Mouse (Mus musculus) heart, adult 18-20 months (tissue): ENCODE data around the gene Gm17677. TPM values are rescaled to one million over a fixed set of nuclear protein-coding genes. Genes with fewer than 3 reads are reported as not detected.

ENCODE experiments used
- DNase-seq, 2 experiments: peaks; one replicate each; pipeline ENCODE4 v3.0.0; 2021 to 2022; ENCODE audit warnings: mixed read lengths in 1 of 2
- long read RNA-seq, 2 experiments: library from polyadenylated mRNA; stranded (forward); transcript quantifications; one replicate each; pipeline ENCODE4 v2.0.0; 2021
- total RNA-seq, 2 experiments: library from RNA; stranded (reverse); gene quantifications; 2 replicates each; pipeline ENCODE4 v1.2.3; 2021

Gm17677 gene
- not detected for total RNA-seq
- long read RNA-seq, experiment 1 = 0 reads
- long read RNA-seq, experiment 2 = 0 reads

DNA sequence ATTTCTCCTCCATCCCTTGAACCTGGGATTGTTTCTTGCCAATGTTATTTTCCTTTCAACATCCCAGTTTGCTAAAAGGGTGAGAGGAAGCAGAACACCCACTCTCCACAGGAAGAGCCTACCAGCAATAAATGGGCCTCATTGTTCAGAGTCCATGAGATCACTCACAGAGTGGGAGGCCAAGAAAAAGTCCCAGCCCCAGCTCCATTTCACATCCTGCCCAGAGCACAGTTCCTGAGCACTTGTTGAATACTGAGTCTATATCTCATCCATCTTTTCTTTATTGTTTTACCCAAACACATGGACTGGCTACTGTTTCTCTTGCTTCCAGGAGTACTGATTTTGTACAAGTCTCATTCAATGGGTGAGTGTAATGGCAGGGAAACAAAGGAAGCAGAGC is at the start of gene Gm17677:
TSS of gene Gm17677 (plus strand) at position 301 of the 400 bp plus-strand sequence.
- DNase-seq = no peak

DNA sequence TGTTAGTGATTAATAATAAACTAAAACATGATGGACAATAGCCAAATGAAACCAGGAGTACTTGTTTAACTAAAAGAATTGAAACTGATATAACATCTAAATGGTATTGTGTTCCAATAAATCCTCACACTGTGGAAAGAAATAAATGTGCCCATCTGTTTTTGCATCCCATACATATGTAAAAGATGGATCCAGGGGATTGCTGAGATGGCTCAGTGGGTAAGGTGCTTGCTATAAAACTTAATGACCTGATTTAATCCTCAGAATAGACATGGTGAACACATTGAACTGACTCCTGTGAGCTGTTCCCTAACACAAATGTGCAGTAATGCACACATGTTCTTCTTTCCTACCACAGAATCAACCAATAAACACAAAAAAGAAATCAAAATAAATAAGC is 48.9 kb upstream of the Gm17677 start:
- no peak for DNase-seq

DNA sequence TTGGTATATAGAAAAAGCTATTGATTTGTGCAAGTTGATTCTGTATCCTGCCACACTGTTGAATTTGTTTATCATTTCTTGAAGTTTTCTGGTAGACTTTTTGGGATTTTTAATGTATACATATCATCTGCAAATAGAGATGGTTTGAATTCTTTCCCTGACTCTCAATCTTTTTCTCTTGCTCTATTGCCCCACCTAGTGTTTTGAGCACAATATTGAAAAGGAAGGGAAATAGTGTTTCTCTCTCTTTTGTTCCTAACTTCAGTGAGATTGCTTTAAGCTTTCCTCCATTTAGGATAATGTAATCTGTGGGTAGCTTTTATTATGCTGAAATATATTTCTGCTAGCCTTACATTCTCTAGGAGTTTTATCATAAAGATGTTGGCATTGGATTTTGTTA is 33.6 kb upstream of the Gm17677 start:
- DNase-seq = no peak

GRCm38 (mm10) chr9:35756843-35757242 is 16.0 kb downstream of the Gm17677 start:
- no peak for DNase-seq

DNA sequence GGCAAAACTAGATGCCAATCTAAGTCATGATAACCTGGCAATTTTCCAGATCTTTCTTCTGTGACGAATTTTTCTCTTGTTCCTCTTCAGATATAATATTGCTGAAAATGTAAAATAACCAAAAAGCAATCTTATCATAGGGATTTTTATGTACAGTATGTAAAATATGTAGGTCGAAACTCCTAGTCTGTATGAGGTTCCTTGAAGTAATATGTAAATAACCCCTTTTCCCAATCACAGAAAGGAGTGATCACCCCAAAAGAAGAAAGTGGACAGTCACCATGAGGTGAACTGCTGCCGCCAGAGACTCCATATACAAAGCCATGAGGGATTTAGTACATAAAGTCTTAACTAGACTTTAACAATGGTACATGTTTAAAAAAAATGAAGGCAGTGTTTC is 37.2 kb downstream of the Gm17677 start, which contains the start of gene Gm17727:
TSS of gene Gm17727 (minus strand) at position 101 of the 400 bp plus-strand sequence.
- DNase-seq = no peak

DNA sequence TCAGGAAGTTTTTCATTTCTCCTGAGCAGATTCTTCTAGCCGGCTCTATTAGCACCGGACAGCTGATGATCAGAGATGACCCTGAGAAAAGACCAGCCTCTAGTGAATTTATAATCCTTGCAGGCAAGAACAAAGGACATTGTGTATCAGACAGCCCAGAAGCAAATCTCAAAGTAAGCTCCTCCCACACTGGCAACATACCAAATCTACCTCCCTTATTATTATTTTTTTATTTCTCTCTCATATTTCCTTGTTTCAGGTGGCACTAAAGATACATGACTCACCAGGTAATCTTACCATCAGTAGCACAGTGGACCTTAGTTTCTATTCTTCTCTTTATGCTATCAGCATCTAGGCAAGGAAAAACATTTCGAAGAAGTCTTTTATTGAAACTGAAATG is 49.2 kb downstream of the Gm17677 start, which contains the start of the genes Gm27235 and D730048I06Rik:
TSS of gene Gm27235 (minus strand) at position 101 of the 400 bp plus-strand sequence.
TSS of gene D730048I06Rik (minus strand) at position 112 of the 400 bp plus-strand sequence.
- no peak for DNase-seq

Other genes starting within 250 kb of the Gm17677 start
- not detected for gene Gm1113, start 222.8 kb upstream of the Gm17677 start, total RNA-seq
- not detected for gene Ddx25, start 182.5 kb upstream of the Gm17677 start, total RNA-seq
- gene Pus3, start 182.5 kb upstream of the Gm17677 start, total RNA-seq = 1 to 10 TPM; 6.1 to 6.8 TPM
- not detected for gene Pate2, start 170.8 kb upstream of the Gm17677 start, total RNA-seq
- gene Hyls1, start 170.7 kb upstream of the Gm17677 start, total RNA-seq = 1 to 10 TPM; 1.6 to 2.2 TPM
- not detected for gene Pate4, start 129.1 kb upstream of the Gm17677 start, total RNA-seq
- gene Pate3, start 92.8 kb upstream of the Gm17677 start, total RNA-seq = not detected
- not detected for gene Pate1, start 53.7 kb upstream of the Gm17677 start, total RNA-seq
- gene Gm17727, start 37.1 kb downstream of the Gm17677 start, total RNA-seq = not detected
- gene Gm27235, start 49.1 kb downstream of the Gm17677 start, total RNA-seq = not detected
- not detected for gene D730048I06Rik, start 49.1 kb downstream of the Gm17677 start, total RNA-seq
- gene 9230110F15Rik, start 103.1 kb downstream of the Gm17677 start, total RNA-seq = not detected
- not detected for gene 9230113P08Rik, start 167.4 kb downstream of the Gm17677 start, total RNA-seq